Mouse (Mus musculus) small intestine, adult 2 months (tissue): ENCODE results near the gene Fbxo48. TPM values are rescaled to one million over a fixed set of nuclear protein-coding genes. Genes with fewer than 3 reads are reported as not detected.

Experiments
- H3K27ac ChIP-seq: fragments of 200-500 bp; 2 replicates; pipeline ENCODE4 v1.5.1; 2012; ENCODE audit warnings: low read depth, low read length, control low read depth, inconsistent platforms; ENCODE audit not compliant: insufficient read depth
- H3K27me3 ChIP-seq: fragments of 200-500 bp; 2 replicates; pipeline ENCODE4 v1.6.1; 2012; ENCODE audit warnings: mild to moderate bottlenecking, moderate library complexity, low read length, inconsistent platforms; ENCODE audit not compliant: control insufficient read depth, insufficient read depth
- H3K36me3 ChIP-seq: fragments of 200-500 bp; 2 replicates; pipeline ENCODE4 v1.6.1; 2012; ENCODE audit warnings: mild to moderate bottlenecking, low read length, control low read depth, inconsistent platforms; ENCODE audit not compliant: control insufficient read depth, insufficient read depth
- H3K4me1 ChIP-seq: fragments of 200-500 bp; 2 replicates; pipeline ENCODE4 v1.6.1; 2012; ENCODE audit warnings: low read length, inconsistent platforms, mixed read lengths; ENCODE audit not compliant: control insufficient read depth, insufficient read depth, insufficient read length
- H3K4me3 ChIP-seq: fragments of 200-500 bp; 2 replicates; pipeline ENCODE4 v1.5.1; 2012; ENCODE audit warnings: low read depth, mild to moderate bottlenecking, control low read depth, inconsistent platforms, low read length, moderate library complexity
- CTCF ChIP-seq: fragments of 200-500 bp; IDR thresholded peaks from 2 replicates; pipeline ENCODE4 v1.5.1; 2012; ENCODE audit warnings: low read depth, mild to moderate bottlenecking, control low read depth, inconsistent platforms, low read length, moderate library complexity, mixed read lengths; ENCODE audit not compliant: insufficient replicate concordance, insufficient read length; ENCODE audit errors: extremely low read depth
- POLR2A ChIP-seq: fragments of 200-500 bp; IDR thresholded peaks from 2 replicates; pipeline ENCODE4 v1.6.1; 2012; ENCODE audit warnings: low read depth, mild to moderate bottlenecking, control low read depth, inconsistent platforms, low read length, moderate library complexity
- WGBS: fragments of 180-500 bp; shearing (Covaris S2); methylation state at CpG from one replicate; pipeline ENCODE4 v1.1.7; 2018; 5-methylcytosine and 5-hydroxymethylcytosine counted together
- polyA plus RNA-seq: library from polyadenylated mRNA; depleted of rRNA; stranded (reverse); fragments of >200 nt; gene quantifications from 2 replicates; pipeline ENCODE4 v1.2.3, GENCODE M21; 2012; rRNA removed

Fbxo48 gene
- polyA plus RNA-seq, 1 experiment, result 0.16 TPM

GRCm38 (mm10) chr11:17002739-17003373, 51.7 kb downstream of the Fbxo48 start:
- no peak overlapping the region; the same call in 1 of the 2 replicates for H3K27ac ChIP-seq
- H3K27me3 ChIP-seq, result no peaks in the 10 kb centered on the region
- H3K4me1 ChIP-seq, result no peaks in the 10 kb centered on the region
- WGBS, result 76% methylated on average over 7 of the region's 7 CpGs
- TF ChIP-seq POLR2A (no peak), CTCF (no peak)
- no peaks in the 10 kb centered on the region for H3K36me3 ChIP-seq
- no peak overlapping the region for H3K4me3 ChIP-seq

- Histone ChIP-seq H3K4me1 (no peaks in the 10 kb centered on the region), H3K36me3 (no peaks in the 10 kb centered on the region), H3K4me3 (no peak overlapping the region), H3K27ac (no peak overlapping the region), H3K27me3 (no peaks in the 10 kb centered on the region)
- TF ChIP-seq CTCF (no peak), POLR2A (no peak)
- 62% methylated on average over 3 of the region's 3 CpGs for WGBS
Observed at GRCm38 (mm10) chr11:17003757-17004156, 52.6 kb downstream of the Fbxo48 start.

Other genes with a start within 250 kb of the Fbxo48 start
- 26.3 and 63.3 TPM in 2 replicates for gene Egfr, start 199.2 kb upstream of the Fbxo48 start, polyA plus RNA-seq
- gene Cnrip1, start 100.2 kb downstream of the Fbxo48 start, polyA plus RNA-seq, result 1.4 and 2.7 TPM in 2 replicates
- gene Plek, start 101.0 kb downstream of the Fbxo48 start, polyA plus RNA-seq, result 0.24 and 0.33 TPM in 2 replicates
- 7.9 and 33.2 TPM in 2 replicates for gene Ppp3r1, start 207.9 kb downstream of the Fbxo48 start, polyA plus RNA-seq
- gene Wdr92, start 230.7 kb downstream of the Fbxo48 start, polyA plus RNA-seq, result 2.3 and 3.3 TPM in 2 replicates